Mouse (Mus musculus) heart, postnatal 0 days (tissue): Measurements from ENCODE around the gene Zfp579.

Source experiments
- CTCF ChIP-seq: IDR thresholded peaks from 2 replicates; pipeline ENCODE4 v1.5.1; 2016; ENCODE audit warnings: antibody characterized with exemption, control low read depth, low read depth
- EP300 ChIP-seq: IDR thresholded peaks from 2 replicates; pipeline ENCODE4 v1.6.1; 2016; ENCODE audit warnings: antibody characterized with exemption, low read depth

GRCm38 (mm10) chr7:4999876-5000275 lies 3.9 kb upstream of the Zfp579 start:
- TF ChIP-seq CTCF (0 out of 2 replicates have a peak, but pooled peaks have one; percentile 24), EP300 (no peak)
